8 mouse cellular contexts compared by ENCODE assay signal in genomic region chr2:24385111-24385961, GRCm38 (mm10). TPM values are rescaled to one million over a fixed set of nuclear protein-coding genes. Genes with fewer than 3 reads are reported as not detected.
A peak's percentile ranks its signal among the peaks of the same experiment; 100 is the strongest.
DNase-seq lines count a peak whose midpoint lies in the region; ATAC-seq lines count a peak whose summit lies in the region.

No protein-coding gene starts in this region.

- no peaks in the 10 kb centered on the region for H3K4me1 ChIP-seq in heart, embryonic 16.5 days (ENCODE audit: control insufficient read depth, insufficient read depth, low read length)

- peak; percentile 59; the same call in 1 of the 2 replicates for ATAC-seq in heart, embryonic 16.5 days (replicated peaks; ENCODE audit: extremely low read depth, insufficient read depth, low FRiP score)
- peak; percentile 25 for ATAC-seq in granulocyte monocyte progenitor cell, adult 5-6 weeks (replicated peaks; ENCODE audit: poor library complexity, severe bottlenecking)
- ATAC-seq in frontal cortex, adult (ENCODE audit: low TSS enrichment), result no peak

- DNase-seq in heart, postnatal 36 days, result no peak
- peak; percentile 42 for DNase-seq in lung, postnatal 10 days
- DNase-seq in thymus, adult 18-20 months, result peak; percentile 71 to 85
- DNase-seq in gastrocnemius, postnatal 36 days, result no peak
- no peak for DNase-seq in testis, postnatal 14 days (ENCODE audit: low spot score)

- peak overlapping the region; percentile 54; the same call in 1 of the 2 replicates for H3K9ac ChIP-seq in heart, embryonic 16.5 days (ENCODE audit: low read length)

- no peaks in the 10 kb centered on the region for H3K27me3 ChIP-seq in heart, embryonic 16.5 days (ENCODE audit: control insufficient read depth, insufficient read depth, low read length)

- H3K4me2 ChIP-seq in heart, embryonic 16.5 days (ENCODE audit: low read depth, low read length), result peak overlapping the region; percentile 15; the same call in 1 of the 2 replicates

- intact Hi-C loops in heart, postnatal 36 days (cut with DNase I), result no loop called here
- intact Hi-C loops in gastrocnemius, postnatal 36 days (cut with DNase I), result no loop called here

- 74% methylated on average over 14 of the region's 14 CpGs for WGBS in heart, embryonic 16.5 days

- H3K9me3 ChIP-seq in heart, embryonic 16.5 days (replicated peaks; ENCODE audit: control insufficient read depth, low read length), result no peaks in the 10 kb centered on the region

- H3K36me3 ChIP-seq in heart, embryonic 16.5 days (ENCODE audit: control insufficient read depth, insufficient read depth), result no peaks in the 10 kb centered on the region

- H3K4me3 ChIP-seq in heart, embryonic 16.5 days (ENCODE audit: low read length), result peak overlapping the region; percentile 31

- no peak overlapping the region; the same call in 1 of the 2 replicates for H3K27ac ChIP-seq in heart, embryonic 16.5 days (ENCODE audit: low read length)

RNA-seq across cellular contexts. Expression of gene Psd4, which starts 18.0 kb away (rescaled TPM):
- polyA plus RNA-seq in heart, embryonic 16.5 days (2015; fragmentation: Nextera tagmentation; extraction: Ambion mirVana), result 3.9 and 5.9 TPM in 2 replicates
- total RNA-seq in heart, postnatal 36 days (2021), result 1 to 10 TPM in 1 of 2 experiments, under 1 TPM in 1; 0.89 to 1.4 TPM
- total RNA-seq in granulocyte monocyte progenitor cell, adult 5-6 weeks (2014; fragmentation: Nextera tagmentation), result 76.9 and 91.0 TPM in 2 replicates
- total RNA-seq in granulocyte monocyte progenitor cell, adult 5-6 weeks (2017), result 62.4 and 64.6 TPM in 2 replicates
- total RNA-seq in gastrocnemius, postnatal 36 days (2021), result under 1 TPM; 0.27 to 0.87 TPM

RNA-seq across cellular contexts. Expression of gene Il1rn, which starts 48.7 kb away (rescaled TPM):
- polyA plus RNA-seq in heart, embryonic 16.5 days (2015; fragmentation: Nextera tagmentation; extraction: Ambion mirVana), result 0.85 and 2.1 TPM in 2 replicates
- total RNA-seq in heart, postnatal 36 days (2021), result under 1 TPM; 0.14 to 0.25 TPM
- total RNA-seq in granulocyte monocyte progenitor cell, adult 5-6 weeks (2014; fragmentation: Nextera tagmentation), result 4.2 TPM in 1 of 2 replicates, not detected in the other
- 0.43 and 1.0 TPM in 2 replicates for total RNA-seq in granulocyte monocyte progenitor cell, adult 5-6 weeks (2017)
- total RNA-seq in gastrocnemius, postnatal 36 days (2021), result not detected

Comparison
In these comparisons a context has a peak if more than half of its experiments do, and no peak if none do; other contexts are left out.
1. DNase-seq: peak in lung, postnatal 10 days (single experiment) and thymus, adult 18-20 months (2 of 2); none in heart, postnatal 36 days (0 of 2), gastrocnemius, postnatal 36 days (0 of 2) and testis, postnatal 14 days (single experiment).
2. RNA of gene Psd4, which starts 18.0 kb away (total RNA-seq): 62.4 to 91.0 TPM in granulocyte monocyte progenitor cell, adult 5-6 weeks; 0.89 to 1.4 TPM in heart, postnatal 36 days and 0.27 to 0.87 TPM in gastrocnemius, postnatal 36 days; every median in the first group is over 10 times any median in the second.